11 mouse cellular contexts compared by ENCODE assay signal in the genomic region with DNA sequence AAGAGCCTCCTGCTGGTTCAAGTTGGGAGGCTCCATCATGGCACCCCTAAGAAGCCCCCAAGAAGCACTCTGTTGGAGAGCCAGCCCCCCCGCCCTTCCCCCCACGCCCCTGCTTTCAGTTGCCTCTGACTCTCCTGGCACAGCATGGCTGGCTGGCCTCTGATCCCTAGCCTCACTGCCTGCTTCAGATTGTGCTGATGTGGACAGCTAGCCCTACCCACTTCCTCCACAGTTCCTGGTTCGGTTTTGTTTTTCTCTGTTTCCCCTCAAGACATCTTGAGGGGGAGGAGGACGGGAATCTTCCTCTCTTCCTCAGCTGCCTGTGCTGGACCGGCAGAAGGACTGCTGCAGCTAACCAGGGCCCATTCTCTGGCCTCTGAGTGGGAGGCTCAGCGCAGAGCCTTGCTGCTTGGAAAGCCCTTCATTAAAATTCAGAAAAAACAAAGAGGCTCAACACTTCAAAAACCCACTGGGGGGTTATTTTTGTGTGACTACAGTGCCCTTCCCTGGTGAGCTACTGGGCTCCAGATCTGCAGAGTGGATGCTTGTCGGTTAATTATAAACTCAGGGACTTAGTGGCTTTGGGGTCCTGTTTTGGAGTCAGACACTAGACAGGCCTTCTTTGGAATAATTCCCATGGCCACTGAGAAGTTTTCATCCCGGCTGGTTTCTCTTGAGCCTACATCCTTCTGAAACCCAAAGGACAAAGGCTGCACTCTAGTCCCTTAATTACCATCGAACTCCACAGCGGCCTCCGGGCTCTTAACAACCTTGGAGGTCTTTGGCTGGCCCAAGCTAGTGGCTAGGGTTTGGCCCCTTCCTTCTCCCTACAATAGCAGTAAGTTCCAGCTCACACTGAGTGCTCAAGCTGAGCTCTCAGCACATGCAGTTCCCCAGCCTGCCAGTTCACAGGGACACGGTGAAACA.
DNase-seq lines count a peak whose midpoint lies in the region; ATAC-seq and TF ChIP-seq lines count a peak whose summit lies in the region.
"Had no signal": no experiment of that assay in that cellular context is flagged by ENCODE, and none has a peak within 500 bp of the region (broad histone marks: within the 10 kb centered on the region; RNA-seq: fewer than 3 reads in every experiment).

No protein-coding gene starts in this region.

- DNase-seq in kidney, postnatal 0 days (ENCODE audit: low spot score), result peak; percentile 5
- DNase-seq in kidney, adult 11 months, result no peak
- peak; percentile 94 for DNase-seq in midbrain, embryonic 11.5 days (ENCODE audit: low spot score, missing footprints)
- DNase-seq in lung, postnatal 25 days (ENCODE audit: low spot score), result no peak
- DNase-seq in MN1 (ENCODE audit: low spot score), result no peak
- no peak for DNase-seq in heart, adult 8-10 months (ENCODE audit: low spot score)
- DNase-seq: cerebellum, adult 8-10 months; thymus, postnatal 36 days had no signal

- H3K36me3 ChIP-seq in kidney, postnatal 0 days (ENCODE audit: insufficient read depth, low read length), result no peaks in the 10 kb centered on the region
- H3K36me3 ChIP-seq in forebrain, embryonic 12.5 days (replicated peaks), result no peaks in the 10 kb centered on the region; the same call in 1 of the 2 replicates
- no peaks in the 10 kb centered on the region for H3K36me3 ChIP-seq in midbrain, embryonic 11.5 days (ENCODE audit: control insufficient read depth, insufficient read depth, low read length)

- no peak overlapping the region for H3K27ac ChIP-seq in kidney, postnatal 0 days
- peak overlapping the region; percentile 14; the same call in 1 of the 2 replicates for H3K27ac ChIP-seq in brown adipose tissue, adult 24 weeks (replicated peaks; ENCODE audit: low read depth, low read length)
- H3K27ac ChIP-seq in forebrain, embryonic 12.5 days, result peak overlapping the region; percentile 72
- peak overlapping the region; percentile 82 for H3K27ac ChIP-seq in midbrain, embryonic 11.5 days (ENCODE audit: low read depth, low read length)

- no peaks in the 10 kb centered on the region for H3K9me3 ChIP-seq in kidney, postnatal 0 days (replicated peaks; ENCODE audit: low read length)
- peaks cover 5% of the 10 kb centered on the region for H3K9me3 ChIP-seq in forebrain, embryonic 12.5 days
- H3K9me3 ChIP-seq in midbrain, embryonic 11.5 days (ENCODE audit: control insufficient read depth, low read length), result no peaks in the 10 kb centered on the region; the same call in 1 of the 2 replicates

- WGBS in kidney, postnatal 0 days, result 29% methylated on average over 12 of the region's 12 CpGs
- 1% methylated on average over 12 of the region's 12 CpGs for WGBS in forebrain, embryonic 12.5 days
- WGBS in midbrain, embryonic 11.5 days, result 5% methylated on average over 12 of the region's 12 CpGs

- TF ChIP-seq CTCF in kidney, postnatal 0 days (IDR thresholded peaks at IDR 0.05; ENCODE audit: low read depth), result no peak

- no peak overlapping the region for H3K9ac ChIP-seq in kidney, postnatal 0 days (ENCODE audit: low read depth, low read length)
- H3K9ac ChIP-seq in forebrain, embryonic 12.5 days, result peak overlapping the region; percentile 3; the same call in 1 of the 2 replicates
- H3K9ac ChIP-seq in midbrain, embryonic 11.5 days (ENCODE audit: low read length), result peak overlapping the region; percentile 44
- H3K9ac ChIP-seq: heart, embryonic 12.5 days had no signal

- no peak overlapping the region for H3K4me3 ChIP-seq in kidney, postnatal 0 days (replicated peaks; ENCODE audit: low read depth, low read length)
- no peak overlapping the region for H3K4me3 ChIP-seq in brown adipose tissue, adult 24 weeks (ENCODE audit: insufficient read depth, low read depth, low read length)
- no peak overlapping the region for H3K4me3 ChIP-seq in forebrain, embryonic 12.5 days (replicated peaks)
- H3K4me3 ChIP-seq in midbrain, embryonic 11.5 days (ENCODE audit: low read depth, low read length), result no peak overlapping the region
- H3K4me3 ChIP-seq: heart, embryonic 12.5 days had no signal

- no peaks in the 10 kb centered on the region for H3K27me3 ChIP-seq in kidney, postnatal 0 days (ENCODE audit: insufficient read depth, low read length)
- H3K27me3 ChIP-seq in forebrain, embryonic 12.5 days, result peaks cover 52% of the 10 kb centered on the region
- no peaks in the 10 kb centered on the region for H3K27me3 ChIP-seq in midbrain, embryonic 11.5 days (ENCODE audit: control insufficient read depth, insufficient read depth, low read length)
- H3K27me3 ChIP-seq: heart, embryonic 12.5 days had no signal

- no peak overlapping the region for H3K4me2 ChIP-seq in kidney, postnatal 0 days (ENCODE audit: low read length)
- H3K4me2 ChIP-seq in forebrain, embryonic 12.5 days, result 0 out of 2 replicates have a peak overlapping the region, but pooled peaks have one; percentile 15
- H3K4me2 ChIP-seq in midbrain, embryonic 11.5 days, result no peak overlapping the region
- H3K4me2 ChIP-seq: heart, embryonic 12.5 days had no signal

- ATAC-seq in kidney, postnatal 0 days (replicated peaks; ENCODE audit: low FRiP score, low read depth), result no peak
- ATAC-seq in forebrain, embryonic 12.5 days (ENCODE audit: low FRiP score), result peak; percentile 68
- peak; percentile 69 for ATAC-seq in midbrain, embryonic 11.5 days (ENCODE audit: low FRiP score)

- 0 out of 2 replicates have a peak, but pooled peaks cover 8% of the 10 kb centered on the region for H3K4me1 ChIP-seq in kidney, postnatal 0 days (replicated peaks; ENCODE audit: insufficient read depth, low read length)
- peaks cover 11% of the 10 kb centered on the region for H3K4me1 ChIP-seq in brown adipose tissue, adult 24 weeks (ENCODE audit: control insufficient read depth, insufficient read depth, insufficient read length, low read length)
- H3K4me1 ChIP-seq in forebrain, embryonic 12.5 days, result peaks cover 53% of the 10 kb centered on the region
- H3K4me1 ChIP-seq in midbrain, embryonic 11.5 days (ENCODE audit: control insufficient read depth, insufficient read depth, low read length), result peaks cover 36% of the 10 kb centered on the region

Comparison
In these comparisons a context has a peak if more than half of its experiments do, and no peak if none do; other contexts are left out.
1. DNase-seq: peak in kidney, postnatal 0 days (single experiment) and midbrain, embryonic 11.5 days (single experiment); none in kidney, adult 11 months (single experiment), lung, postnatal 25 days (single experiment), MN1 (single experiment) and heart, adult 8-10 months (single experiment).